Mouse (Mus musculus) ES-Bruce4 (cell line): ENCODE measurements at regions not wholly inside any gene's neighbourhood (a gene's known extent, or its start where the extent isn't known, plus 50 kb on each side); places are given as distances from the start of the nearest gene placed in this dataset.

ENCODE experiments used
- H3K27ac ChIP-seq: 2 replicates; pipeline ENCODE4 v1.5.1; 2012; ENCODE audit warnings: low read length, inconsistent platforms; ENCODE audit not compliant: insufficient read depth
- H3K27me3 ChIP-seq: 2 replicates; pipeline ENCODE4 v1.6.1; 2012; ENCODE audit warnings: mild to moderate bottlenecking, low read length, inconsistent platforms; ENCODE audit not compliant: control insufficient read depth, poor library complexity, insufficient read depth, severe bottlenecking
- H3K36me3 ChIP-seq: 2 replicates; pipeline ENCODE4 v1.6.1; 2012; ENCODE audit warnings: inconsistent platforms, mild to moderate bottlenecking, low read length, moderate library complexity; ENCODE audit not compliant: control insufficient read depth, poor library complexity, insufficient read depth, severe bottlenecking
- H3K4me1 ChIP-seq: one replicate; pipeline ENCODE4 v1.8.1; 2011; ENCODE audit warnings: low read length; ENCODE audit not compliant: control insufficient read depth, insufficient read depth
- H3K4me3 ChIP-seq: 2 replicates; pipeline ENCODE4 v1.5.1; 2011; ENCODE audit warnings: low read depth, mild to moderate bottlenecking, low read length
- H3K9ac ChIP-seq: 2 replicates; pipeline ENCODE4 v1.6.1; 2012; ENCODE audit warnings: low read depth, mild to moderate bottlenecking, inconsistent platforms; ENCODE audit not compliant: poor library complexity, severe bottlenecking
- H3K9me3 ChIP-seq: replicated peaks from 2 replicates; pipeline ENCODE4 v1.6.1; 2012; ENCODE audit warnings: mild to moderate bottlenecking, low read length, inconsistent platforms; ENCODE audit not compliant: control insufficient read depth, poor library complexity, insufficient read depth, severe bottlenecking
- CTCF ChIP-seq: IDR thresholded peaks from one replicate; pipeline ENCODE4 v1.8.1; 2011; ENCODE audit warnings: low read depth, low read length
- EP300 ChIP-seq: IDR thresholded peaks from 2 replicates; pipeline ENCODE4 v1.6.1; 2011; ENCODE audit warnings: low read depth, low read length; ENCODE audit not compliant: insufficient read depth
- POLR2A ChIP-seq: IDR thresholded peaks from one replicate; pipeline ENCODE4 v1.8.1; 2011; ENCODE audit warnings: low read length; ENCODE audit not compliant: insufficient read depth

GRCm38 (mm10) chr13:5259760-5260159 lies 601.5 kb upstream of the Klf6 start:
- Histone ChIP-seq H3K27me3 (no peaks in the 10 kb centered on the region), H3K9ac (no peak overlapping the region), H3K27ac (no peak overlapping the region), H3K4me1 (no peaks in the 10 kb centered on the region), H3K9me3 (no peaks in the 10 kb centered on the region), H3K36me3 (no peaks in the 10 kb centered on the region), H3K4me3 (no peak overlapping the region)
- no peak for TF ChIP-seq POLR2A
- TF ChIP-seq EP300, result no peak
- no peak for TF ChIP-seq CTCF

- Histone ChIP-seq H3K9me3 (peaks cover 8% of the 10 kb centered on the region; the same call in 1 of the 2 replicates), H3K27ac (no peak overlapping the region), H3K4me1 (no peaks in the 10 kb centered on the region), H3K27me3 (no peaks in the 10 kb centered on the region), H3K4me3 (no peak overlapping the region), H3K36me3 (no peaks in the 10 kb centered on the region), H3K9ac (no peak overlapping the region)
- TF ChIP-seq CTCF, result no peak
- no peak for TF ChIP-seq POLR2A
- no peak for TF ChIP-seq EP300
Measured at GRCm38 (mm10) chr13:5272506-5273192, 588.6 kb upstream of the Klf6 start.

GRCm38 (mm10) chr13:5276564-5276963 lies 584.7 kb upstream of the Klf6 start:
- H3K9ac ChIP-seq, result no peak overlapping the region
- TF ChIP-seq POLR2A, result no peak
- no peak for TF ChIP-seq EP300
- TF ChIP-seq CTCF, result no peak
- no peaks in the 10 kb centered on the region for H3K36me3 ChIP-seq
- H3K27me3 ChIP-seq, result no peaks in the 10 kb centered on the region
- H3K27ac ChIP-seq, result no peak overlapping the region
- H3K4me3 ChIP-seq, result no peak overlapping the region
- peaks cover 9% of the 10 kb centered on the region; the same call in 1 of the 2 replicates for H3K9me3 ChIP-seq
- no peaks in the 10 kb centered on the region for H3K4me1 ChIP-seq

GRCm38 (mm10) chr13:5289753-5290449 lies 571.4 kb upstream of the Klf6 start:
- no peaks in the 10 kb centered on the region for H3K9me3 ChIP-seq
- H3K4me1 ChIP-seq, result no peaks in the 10 kb centered on the region
- TF ChIP-seq POLR2A (no peak), CTCF (no peak)
- no peaks in the 10 kb centered on the region for H3K27me3 ChIP-seq
- H3K36me3 ChIP-seq, result no peaks in the 10 kb centered on the region
- no peak overlapping the region for H3K27ac ChIP-seq
- no peak overlapping the region for H3K4me3 ChIP-seq
- no peak overlapping the region for H3K9ac ChIP-seq

GRCm38 (mm10) chr13:5302141-5302540 lies 559.1 kb upstream of the Klf6 start:
- Histone ChIP-seq H3K9ac (no peak overlapping the region), H3K36me3 (no peaks in the 10 kb centered on the region), H3K27me3 (no peaks in the 10 kb centered on the region), H3K4me3 (no peak overlapping the region), H3K4me1 (no peaks in the 10 kb centered on the region), H3K9me3 (no peaks in the 10 kb centered on the region), H3K27ac (no peak overlapping the region)
- TF ChIP-seq POLR2A (no peak), CTCF (no peak), EP300 (no peak)

- no peaks in the 10 kb centered on the region for H3K9me3 ChIP-seq
- H3K4me1 ChIP-seq, result no peaks in the 10 kb centered on the region
- H3K4me3 ChIP-seq, result no peak overlapping the region
- TF ChIP-seq CTCF, result no peak
- TF ChIP-seq POLR2A, result no peak
- no peak overlapping the region for H3K27ac ChIP-seq
- H3K36me3 ChIP-seq, result no peaks in the 10 kb centered on the region
- H3K27me3 ChIP-seq, result no peaks in the 10 kb centered on the region
- H3K9ac ChIP-seq, result no peak overlapping the region
Measured at GRCm38 (mm10) chr13:5306688-5307087, 554.6 kb upstream of the Klf6 start.
